In genomic region chr17:25474330-25475077, GRCm38 (mm10) we compare ENCODE assay signal across 9 mouse cellular contexts. TPM values are rescaled to one million over a fixed set of nuclear protein-coding genes. Genes with fewer than 3 reads are reported as not detected.
DNase-seq lines count a peak whose midpoint lies in the region; ATAC-seq lines count a peak whose summit lies in the region.
"Had no signal": no experiment of that assay in that cellular context is flagged by ENCODE, and none has a peak within 500 bp of the region (broad histone marks: within the 10 kb centered on the region; RNA-seq: fewer than 3 reads in every experiment).

No protein-coding gene starts in this region.

- H3K27ac ChIP-seq in embryonic facial prominence, embryonic 12.5 days, result no peak overlapping the region
- H3K27ac ChIP-seq in heart, embryonic 14.5 days (replicated peaks in 1 of 2; ENCODE audit: control insufficient read depth in 1 of 2, insufficient read depth in 1 of 2, low read depth in 2 of 2, low read length in 2 of 2), result no peak overlapping the region
- H3K27ac ChIP-seq in liver, embryonic 15.5 days (replicated peaks), result no peak overlapping the region

- H3K36me3 ChIP-seq in embryonic facial prominence, embryonic 12.5 days, result no peaks in the 10 kb centered on the region
- no peaks in the 10 kb centered on the region for H3K36me3 ChIP-seq in heart, embryonic 14.5 days (ENCODE audit: control insufficient read depth, insufficient read depth, low read length)
- no peaks in the 10 kb centered on the region for H3K36me3 ChIP-seq in liver, embryonic 15.5 days (replicated peaks)

- peak overlapping the region; percentile 81 for H3K4me2 ChIP-seq in embryonic facial prominence, embryonic 12.5 days (replicated peaks)
- peak overlapping the region; percentile 91 for H3K4me2 ChIP-seq in heart, embryonic 14.5 days (ENCODE audit: low read length)
- H3K4me2 ChIP-seq in liver, embryonic 15.5 days, result peak overlapping the region; percentile 70

- peak; percentile 83 for DNase-seq in CD4-positive helper T cell, adult 2 months (ENCODE audit: low read depth, low spot score)
- DNase-seq in adrenal gland, postnatal 10 days, result peak; percentile 63
- DNase-seq in kidney, postnatal 10 days, result peak; percentile 81
- DNase-seq in neural tube, embryonic 10.5 days (ENCODE audit: extremely low spot score, low spot score), result peak; percentile 65
- DNase-seq in testis, postnatal 10 days (ENCODE audit: low spot score), result peak; percentile 83

- peak overlapping the region; percentile 38 for H3K4me3 ChIP-seq in embryonic facial prominence, embryonic 12.5 days
- peak overlapping the region; percentile 34 to 42 for H3K4me3 ChIP-seq in heart, embryonic 14.5 days (ENCODE audit: control insufficient read depth in 1 of 2, insufficient read depth in 1 of 2, low read depth in 1 of 2, low read length in 2 of 2)
- H3K4me3 ChIP-seq in liver, embryonic 15.5 days (replicated peaks), result peak overlapping the region; percentile 41

- peaks cover 8% of the 10 kb centered on the region for H3K4me1 ChIP-seq in embryonic facial prominence, embryonic 12.5 days
- H3K4me1 ChIP-seq in heart, embryonic 14.5 days (ENCODE audit: control insufficient read depth in 2 of 2, insufficient read depth in 2 of 2, low read length in 2 of 2), result peaks cover 17 to 30% of the 10 kb centered on the region in 2 experiments; a peak in 3 of 4 replicates
- peaks cover 16% of the 10 kb centered on the region for H3K4me1 ChIP-seq in liver, embryonic 15.5 days (replicated peaks)

- under 1% methylated on average over 38 of the region's 38 CpGs for WGBS in embryonic facial prominence, embryonic 12.5 days
- whole genome bisulfite sequencing in heart, embryonic 14.5 days, result 2% methylated on average over 38 of the region's 38 CpGs
- 1% methylated on average over 38 of the region's 38 CpGs for WGBS in liver, embryonic 15.5 days (ENCODE audit: insufficient replicate concordance)

- H3K9me3 ChIP-seq in embryonic facial prominence, embryonic 12.5 days, result no peaks in the 10 kb centered on the region
- no peaks in the 10 kb centered on the region for H3K9me3 ChIP-seq in heart, embryonic 14.5 days (ENCODE audit: control insufficient read depth, low read length)
- H3K9me3 ChIP-seq in liver, embryonic 15.5 days (replicated peaks), result no peaks in the 10 kb centered on the region

- ATAC-seq in embryonic facial prominence, embryonic 12.5 days (ENCODE audit: insufficient number of reproducible peaks, insufficient read depth, low FRiP score, low TSS enrichment), result peak; percentile 53; the same call in 1 of the 2 replicates
- ATAC-seq in heart, embryonic 14.5 days (ENCODE audit: insufficient number of reproducible peaks, insufficient read depth, low FRiP score, low read depth), result no peak
- no peak; the same call in 1 of the 2 replicates for ATAC-seq in liver, embryonic 15.5 days (ENCODE audit: insufficient read depth)

- peaks cover 39% of the 10 kb centered on the region for H3K27me3 ChIP-seq in embryonic facial prominence, embryonic 12.5 days
- peaks cover 22% of the 10 kb centered on the region for H3K27me3 ChIP-seq in heart, embryonic 14.5 days (ENCODE audit: control insufficient read depth, insufficient read depth, low read length)
- H3K27me3 ChIP-seq in liver, embryonic 15.5 days, result peaks cover 35% of the 10 kb centered on the region

- H3K9ac ChIP-seq in embryonic facial prominence, embryonic 12.5 days, result peak overlapping the region; percentile 49
- H3K9ac ChIP-seq in heart, embryonic 14.5 days (ENCODE audit: low read length), result peak overlapping the region; percentile 62; the same call in 1 of the 2 replicates
- H3K9ac ChIP-seq in liver, embryonic 15.5 days, result no peak overlapping the region

RNA-seq across cellular contexts. Expression of gene Tekt4, which starts 20.1 kb away (rescaled TPM):
- total RNA-seq in adrenal gland, postnatal 10 days (2021), result not detected
- polyA plus RNA-seq in embryonic facial prominence, embryonic 12.5 days (2016; fragmentation: Nextera tagmentation; extraction: Ambion mirVana), result 0.13 and 0.22 TPM in 2 replicates
- 0.47 and 0.55 TPM in 2 replicates for polyA plus RNA-seq in heart, embryonic 14.5 days (2014; fragmentation: Nextera tagmentation; extraction: Ambion mirVana)
- polyA plus RNA-seq in liver, embryonic 15.5 days (2015; fragmentation: Nextera tagmentation; extraction: Ambion mirVana), result 0.22 TPM in 1 of 2 replicates, not detected in the other
- total RNA-seq: gastrocnemius, postnatal 36 days had no signal

RNA-seq across cellular contexts. Expression of gene Sstr5, which starts 22.6 kb away (rescaled TPM):
- total RNA-seq in adrenal gland, postnatal 10 days (2021), result under 1 TPM in 1 of 2 experiments, not detected in 1; 0.15 TPM
- polyA plus RNA-seq in embryonic facial prominence, embryonic 12.5 days (2016; fragmentation: Nextera tagmentation; extraction: Ambion mirVana), result 0.47 and 0.55 TPM in 2 replicates
- polyA plus RNA-seq in heart, embryonic 14.5 days (2014; fragmentation: Nextera tagmentation; extraction: Ambion mirVana), result 0.16 and 0.18 TPM in 2 replicates
- not detected in 2 replicates for polyA plus RNA-seq in liver, embryonic 15.5 days (2015; fragmentation: Nextera tagmentation; extraction: Ambion mirVana)
- total RNA-seq: gastrocnemius, postnatal 36 days had no signal

RNA-seq across cellular contexts. Expression of gene Cacna1h, which starts 40.9 kb away (rescaled TPM):
- total RNA-seq in adrenal gland, postnatal 10 days (2021), result 10 to 100 TPM; 23.5 to 46.0 TPM
- 8.7 and 11.9 TPM in 2 replicates for polyA plus RNA-seq in embryonic facial prominence, embryonic 12.5 days (2016; fragmentation: Nextera tagmentation; extraction: Ambion mirVana)
- polyA plus RNA-seq in heart, embryonic 14.5 days (2014; fragmentation: Nextera tagmentation; extraction: Ambion mirVana), result 8.8 and 9.9 TPM in 2 replicates
- polyA plus RNA-seq in liver, embryonic 15.5 days (2015; fragmentation: Nextera tagmentation; extraction: Ambion mirVana), result 0.24 and 0.36 TPM in 2 replicates
